Mouse (Mus musculus): ENCODE results near the gene Wnt7b.

- TF ChIP-seq CTCF (IDR thresholded peaks at IDR 0.05; ENCODE audit: extremely low read depth, insufficient read depth, low read length) (no peak), POLR2A (IDR thresholded peaks at IDR 0.05; ENCODE audit: extremely low read depth, insufficient read depth, low read length) (no peak)
Observed at GRCm38 (mm10) chr15:85489751-85490150, 92.5 kb downstream of the Wnt7b start.
